In the genomic region with DNA sequence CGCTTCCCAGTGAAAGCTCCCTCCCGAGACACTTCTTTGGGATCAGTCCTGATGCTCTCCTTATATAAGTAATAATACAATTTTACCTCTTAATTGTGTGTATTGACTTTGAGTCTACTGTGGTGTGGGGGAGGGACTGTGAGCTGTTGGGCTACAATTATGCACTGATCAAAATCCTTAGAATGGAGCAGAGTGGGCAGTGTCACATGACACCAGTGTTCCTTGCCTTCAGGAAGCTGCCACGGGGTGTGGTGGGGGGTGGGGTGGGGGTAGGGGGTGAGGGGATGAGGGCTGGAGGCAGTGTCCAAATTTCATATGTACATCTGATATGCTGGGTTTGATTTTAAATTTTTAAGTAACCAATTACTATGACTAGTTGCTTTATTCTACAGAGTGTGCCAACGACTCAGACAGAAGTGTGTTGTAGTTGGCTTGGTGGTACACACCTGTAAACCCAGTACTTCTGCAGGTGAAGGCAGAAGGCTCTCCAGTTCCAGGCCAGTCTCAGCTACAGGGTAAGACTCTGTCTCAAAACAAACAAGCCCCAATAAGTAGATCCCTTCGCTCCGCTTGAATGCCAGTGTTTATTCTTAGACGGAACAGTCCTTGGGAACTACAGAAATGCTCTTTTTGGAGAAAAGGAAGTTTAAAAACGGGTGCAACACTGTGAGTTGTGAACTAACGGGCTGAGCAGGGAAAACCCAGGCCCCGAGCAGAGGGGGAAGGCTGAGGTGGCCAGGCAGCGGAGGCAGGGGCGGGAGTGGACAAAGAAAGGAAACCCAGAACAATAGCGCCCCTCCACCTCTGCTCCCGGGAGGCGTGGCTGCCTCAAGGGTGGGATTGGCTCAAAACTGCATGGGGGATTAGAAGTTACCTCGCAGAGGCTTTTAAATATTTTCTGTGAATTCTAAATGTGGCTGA, we compare ENCODE assay signal across 8 mouse cellular contexts. TPM values are rescaled to one million over a fixed set of nuclear protein-coding genes. Genes with fewer than 3 reads are reported as not detected.
A peak's percentile ranks its signal among the peaks of the same experiment; 100 is the strongest.
DNase-seq lines count a peak whose midpoint lies in the region; ATAC-seq and TF ChIP-seq lines count a peak whose summit lies in the region.

No protein-coding gene starts in this region.

- peak overlapping the region; percentile 49 for H3K4me2 ChIP-seq in hindbrain, postnatal 0 days (ENCODE audit: low read depth, low read length)
- peak overlapping the region; percentile 61 for H3K4me2 ChIP-seq in liver, embryonic 12.5 days

- H3K9ac ChIP-seq in hindbrain, postnatal 0 days (replicated peaks; ENCODE audit: low read length): no peak overlapping the region
- H3K9ac ChIP-seq in liver, embryonic 12.5 days: peak overlapping the region; percentile 18; the same call in 1 of the 2 replicates

- H3K36me3 ChIP-seq in hindbrain, postnatal 0 days (ENCODE audit: insufficient read depth, low read length): no peaks in the 10 kb centered on the region
- H3K36me3 ChIP-seq in liver, embryonic 12.5 days: no peaks in the 10 kb centered on the region

- TF ChIP-seq CTCF in hindbrain, postnatal 0 days (IDR thresholded peaks at IDR 0.05; ENCODE audit: low read depth): no peak

- H3K27ac ChIP-seq in hindbrain, postnatal 0 days: peak overlapping the region; percentile 64
- no peak overlapping the region for H3K27ac ChIP-seq in liver, embryonic 12.5 days

- peak overlapping the region; percentile 6; the same call in 1 of the 2 replicates for H3K4me3 ChIP-seq in hindbrain, postnatal 0 days (ENCODE audit: low read length)
- peak overlapping the region; percentile 26 for H3K4me3 ChIP-seq in liver, embryonic 12.5 days

- H3K9me3 ChIP-seq in hindbrain, postnatal 0 days (ENCODE audit: low read length): no peaks in the 10 kb centered on the region
- H3K9me3 ChIP-seq in liver, embryonic 12.5 days (replicated peaks): no peaks in the 10 kb centered on the region

- 14% methylated on average over 16 of the region's 16 CpGs for WGBS in hindbrain, postnatal 0 days
- WGBS in liver, embryonic 12.5 days (ENCODE audit: insufficient replicate concordance): 19% methylated on average over 16 of the region's 16 CpGs

- no peaks in the 10 kb centered on the region for H3K27me3 ChIP-seq in hindbrain, postnatal 0 days (ENCODE audit: insufficient read depth, low read length)
- H3K27me3 ChIP-seq in liver, embryonic 12.5 days (replicated peaks): no peaks in the 10 kb centered on the region

- DNase-seq in urinary bladder, postnatal 4 days (ENCODE audit: low spot score in 2 of 2): peak; percentile 21 to 61
- DNase-seq in urinary bladder, adult 2 months (ENCODE audit: low spot score): no peak
- peak; percentile 26 to 30 for DNase-seq in gastrocnemius, postnatal 4 days (ENCODE audit: low spot score in 2 of 2)
- peak; percentile 7 for DNase-seq in hindbrain, postnatal 0 days (ENCODE audit: low spot score)
- peak; percentile 71 for DNase-seq in neural tube, embryonic 10.5 days (ENCODE audit: extremely low spot score, low spot score)
- DNase-seq in cerebellum, adult 18-20 months: no peak

- no peaks in the 10 kb centered on the region for H3K4me1 ChIP-seq in hindbrain, postnatal 0 days (ENCODE audit: insufficient read depth, low read length)
- H3K4me1 ChIP-seq in liver, embryonic 12.5 days: 0 out of 2 replicates have a peak, but pooled peaks cover 8% of the 10 kb centered on the region

- no peak for ATAC-seq in hindbrain, postnatal 0 days
- ATAC-seq in liver, embryonic 12.5 days: no peak
- ATAC-seq in cerebellum, adult (ENCODE audit: insufficient number of reproducible peaks, low FRiP score, low TSS enrichment): no peak

RNA-seq across cellular contexts. Expression of gene Xpo1, which starts 45.0 kb away (rescaled TPM):
- 42.8 and 44.6 TPM in 2 replicates for polyA plus RNA-seq in urinary bladder, adult 2 months (2012; rRNA removed)
- 10 to 100 TPM; 66.9 to 71.4 TPM for total RNA-seq in gastrocnemius, postnatal 4 days (2021)
- total RNA-seq in hindbrain, postnatal 0 days (2014; rRNA removed): 50.7 and 51.8 TPM in 2 replicates
- polyA plus RNA-seq in hindbrain, postnatal 0 days (2015; fragmentation: Nextera tagmentation; extraction: Ambion mirVana): 40.8 and 43.7 TPM in 2 replicates
- 104 TPM in 2 replicates for polyA plus RNA-seq in liver, embryonic 12.5 days (2016; fragmentation: Nextera tagmentation; extraction: Ambion mirVana)

Comparison
In these comparisons a context has a peak if more than half of its experiments do, and no peak if none do; other contexts are left out.
1. DNase-seq: peak in urinary bladder, postnatal 4 days (2 of 2), gastrocnemius, postnatal 4 days (2 of 2), hindbrain, postnatal 0 days (single experiment) and neural tube, embryonic 10.5 days (single experiment); none in urinary bladder, adult 2 months (single experiment) and cerebellum, adult 18-20 months (0 of 2).